Mouse (Mus musculus) effector memory CD4-positive, alpha-beta T cell, adult 7 months (primary cell): ENCODE data around the gene Fam207a. TPM values are rescaled to one million over a fixed set of nuclear protein-coding genes. Genes with fewer than 3 reads are reported as not detected.

Experiments
- polyA plus RNA-seq: library from polyadenylated mRNA; unstranded; fragments of 100-300 nt; shearing (Covaris generic); gene quantifications from one replicate; pipeline ENCODE4 v1.2.1, GENCODE M21; 2017

The Fam207a gene
- 27.1 TPM for polyA plus RNA-seq

DNA sequence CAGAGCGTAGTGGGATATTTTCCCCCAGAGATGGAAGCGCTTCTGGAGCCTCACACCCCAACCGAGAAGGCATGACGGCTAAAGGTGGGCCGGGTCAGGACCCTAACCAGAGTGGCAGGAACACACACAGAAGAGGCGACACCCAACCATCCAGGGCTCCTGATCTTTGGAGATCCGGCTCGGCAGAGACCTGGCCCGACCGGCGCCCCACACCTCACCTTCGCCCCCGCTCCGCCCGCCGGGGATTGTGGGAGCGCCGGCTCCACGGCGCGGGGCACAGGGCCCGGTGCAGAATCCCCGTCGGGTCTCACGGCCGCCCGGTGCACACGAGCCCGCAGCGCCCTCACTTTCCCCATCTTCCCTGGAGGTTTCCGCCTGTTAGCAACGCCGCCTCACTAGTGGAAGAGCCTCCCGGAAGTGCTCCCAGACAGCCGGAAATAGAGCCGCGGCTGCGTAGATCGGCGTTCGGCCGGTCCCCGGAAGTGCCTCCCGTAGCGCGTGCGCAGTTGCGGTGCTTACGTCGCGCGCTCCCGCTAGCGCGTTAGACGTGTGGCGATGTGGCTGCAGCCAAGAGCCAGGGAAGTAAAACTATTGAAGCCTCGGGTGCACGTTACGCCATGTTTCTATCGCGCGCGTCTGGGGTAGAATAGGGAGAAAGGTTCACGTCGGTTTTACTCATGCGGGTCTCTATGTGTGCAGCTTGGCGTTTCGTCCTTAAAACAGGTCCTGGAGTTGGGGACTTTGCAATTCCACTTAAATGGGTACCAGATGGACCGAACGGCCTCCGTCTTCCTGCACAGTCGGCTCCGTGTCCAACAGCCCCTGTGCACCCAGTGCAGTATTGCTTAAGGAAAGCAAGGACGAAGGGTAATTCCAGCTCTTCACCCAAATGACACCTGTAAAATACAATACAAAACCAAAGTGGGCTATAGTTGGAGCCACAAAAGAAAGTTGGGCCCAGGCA is at the start of gene Fam207a:
Fam207a (minus strand) TSS at position 401 of the 964 bp plus-strand sequence.

GRCm38 (mm10) chr10:77530140-77530539 is 14.6 kb upstream of the Fam207a start, which contains the start of gene Itgb2:
Gene Itgb2 (plus strand): TSS chr10:77530252.

Other genes starting within 250 kb of the Fam207a start
- gene Adarb1, start 97.5 kb downstream of the Fam207a start, polyA plus RNA-seq, result 1.3 TPM
- gene Itgb2, start 14.5 kb upstream of the Fam207a start, polyA plus RNA-seq, result 617 TPM
- gene Pttg1ip, start 65.9 kb upstream of the Fam207a start, polyA plus RNA-seq, result 91.7 TPM
- 96.7 TPM for gene Sumo3, start 90.3 kb upstream of the Fam207a start, polyA plus RNA-seq
- not detected for gene Gm49325, start 90.4 kb upstream of the Fam207a start, polyA plus RNA-seq
- 65.3 TPM for gene Ube2g2, start 106.5 kb upstream of the Fam207a start, polyA plus RNA-seq
- 0.37 TPM for gene Tspear, start 170.8 kb upstream of the Fam207a start, polyA plus RNA-seq
- gene Gm19402, start 175.0 kb upstream of the Fam207a start, polyA plus RNA-seq, result not detected
- gene Gm9508, start 181.4 kb upstream of the Fam207a start, polyA plus RNA-seq, result not detected
- not detected for gene Gm10272, start 190.8 kb upstream of the Fam207a start, polyA plus RNA-seq
- not detected for gene Gm10024, start 195.7 kb upstream of the Fam207a start, polyA plus RNA-seq
- gene Gm10142, start 200.0 kb upstream of the Fam207a start, polyA plus RNA-seq, result not detected
- not detected for gene Krtap12-1, start 204.8 kb upstream of the Fam207a start, polyA plus RNA-seq
- not detected for gene Gm10100, start 210.7 kb upstream of the Fam207a start, polyA plus RNA-seq
- gene Gm18596, start 226.9 kb upstream of the Fam207a start, polyA plus RNA-seq, result not detected
- not detected for gene Gm9736, start 235.6 kb upstream of the Fam207a start, polyA plus RNA-seq
- not detected for gene Gm3233, start 243.9 kb upstream of the Fam207a start, polyA plus RNA-seq